Mouse (Mus musculus) hindbrain, embryonic 12.5 days (tissue): Measurements from ENCODE around the gene Gpr45. TPM values are rescaled to one million over a fixed set of nuclear protein-coding genes. Genes with fewer than 3 reads are reported as not detected.
"Not testable (repeated sequence)": the region's sequence is repeated elsewhere in the genome, so short reads cannot be mapped to it uniquely, and the experiment has no call there.

Experiments
- ATAC-seq: fragments of 200-750 bp; cut with Nextera tagmentation; 2 replicates; pipeline ENCODE4 v1.8.0; 2017; ENCODE audit warnings: moderate TSS enrichment; ENCODE audit not compliant: low FRiP score
- H3K27ac ChIP-seq: fragments of 300-500 bp; sonication (generic); 2 replicates; pipeline ENCODE4 v1.5.1; 2016; ENCODE audit warnings: mild to moderate bottlenecking
- H3K27me3 ChIP-seq: fragments of 300-500 bp; sonication (generic); 2 replicates; pipeline ENCODE4 v1.6.1; 2016; ENCODE audit warnings: mild to moderate bottlenecking
- H3K36me3 ChIP-seq: fragments of 300-500 bp; sonication (generic); 2 replicates; pipeline ENCODE4 v1.6.1; 2016; ENCODE audit warnings: mild to moderate bottlenecking
- H3K4me1 ChIP-seq: fragments of 300-500 bp; sonication (generic); 2 replicates; pipeline ENCODE4 v1.6.1; 2016
- H3K4me2 ChIP-seq: fragments of 300-500 bp; sonication (generic); replicated peaks from 2 replicates; pipeline ENCODE4 v1.6.1; 2016; ENCODE audit warnings: mild to moderate bottlenecking
- H3K4me3 ChIP-seq: fragments of 300-500 bp; sonication (generic); 2 replicates; pipeline ENCODE4 v1.5.1; 2016; ENCODE audit warnings: mild to moderate bottlenecking
- H3K9ac ChIP-seq: fragments of 300-500 bp; sonication (generic); 2 replicates; pipeline ENCODE4 v1.6.1; 2016; ENCODE audit warnings: mild to moderate bottlenecking, moderate library complexity
- H3K9me3 ChIP-seq: fragments of 300-500 bp; sonication (generic); replicated peaks from 2 replicates; pipeline ENCODE4 v1.6.1; 2016; ENCODE audit warnings: mild to moderate bottlenecking
- WGBS: fragments of 180-500 bp; shearing (Covaris S2); methylation state at CpG from one replicate; pipeline ENCODE4 v1.1.7; 2016; 5-methylcytosine and 5-hydroxymethylcytosine counted together
- polyA plus RNA-seq: library from polyadenylated mRNA; unstranded; fragments of >200 nt; fragmentation: Nextera tagmentation; extraction: Ambion mirVana; gene quantifications from 2 replicates; pipeline ENCODE4 v1.2.1, GENCODE M21; 2016

Gene Gpr45
- polyA plus RNA-seq, 1 experiment from 2014 or later: 15.0 TPM

DNA sequence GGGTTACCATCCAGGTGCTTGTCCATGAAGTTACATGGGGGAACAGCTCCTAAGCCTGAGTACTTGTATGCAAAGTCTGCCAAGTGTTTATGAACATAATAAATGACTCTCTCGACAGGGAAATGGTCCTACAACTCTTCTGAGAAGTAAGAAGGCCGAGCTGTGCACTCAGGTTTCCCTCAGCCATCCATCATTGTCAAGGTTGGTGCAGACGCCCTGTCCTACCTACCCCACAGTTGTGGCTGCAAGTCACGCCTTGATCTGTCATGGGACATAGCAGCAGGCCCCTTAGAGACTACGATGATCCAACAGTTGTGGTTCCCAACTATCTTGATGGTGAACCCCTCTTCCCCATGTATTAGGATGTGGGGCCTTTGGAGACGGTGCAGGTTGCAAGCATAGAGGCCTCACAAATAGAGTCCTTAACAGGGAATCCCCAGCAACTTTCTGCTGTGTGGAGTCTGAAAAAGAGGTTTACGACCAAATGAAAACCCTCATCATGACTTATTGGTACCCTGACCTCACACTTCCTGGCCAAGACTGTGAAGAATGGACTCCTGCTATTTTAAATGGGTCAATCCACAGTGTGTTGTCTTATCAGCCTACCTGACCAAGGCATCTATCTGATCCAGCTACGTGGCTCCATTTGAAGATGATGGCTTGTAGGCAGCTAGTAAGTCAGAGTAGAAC is 30.6 kb downstream of the Gpr45 start:
- Histone ChIP-seq H3K4me3 (no peak overlapping the region), H3K4me2 (no peak overlapping the region), H3K9me3 (no peaks in the 10 kb centered on the region; the same call in 1 of the 2 replicates), H3K9ac (no peak overlapping the region), H3K4me1 (no peaks in the 10 kb centered on the region), H3K36me3 (no peaks in the 10 kb centered on the region), H3K27me3 (no peaks in the 10 kb centered on the region), H3K27ac (no peak overlapping the region)
- no peak for ATAC-seq
- WGBS: 72% methylated on average over 8 of the region's 8 CpGs

DNA sequence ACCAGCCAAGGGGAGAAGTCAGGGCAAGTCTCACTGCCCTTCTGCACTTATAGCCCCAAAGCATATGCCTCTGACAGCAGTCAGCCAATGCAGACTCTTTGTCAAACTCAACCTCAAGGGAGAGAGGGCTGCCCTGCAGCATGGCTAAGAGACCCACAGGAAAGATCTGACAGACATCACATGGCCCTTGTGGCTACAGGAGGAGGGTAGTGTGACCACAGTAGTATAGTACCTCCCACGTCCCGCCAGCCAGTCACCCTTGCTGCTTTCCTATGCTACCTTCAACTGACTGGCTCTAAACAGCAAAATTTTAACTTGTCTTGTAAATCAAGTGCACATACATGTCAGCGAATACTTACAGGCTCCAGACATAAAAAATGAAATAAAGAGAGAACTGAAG is 31.4 kb downstream of the Gpr45 start:
- Histone ChIP-seq H3K27ac (no peak overlapping the region), H3K4me3 (no peak overlapping the region), H3K27me3 (no peaks in the 10 kb centered on the region), H3K36me3 (no peaks in the 10 kb centered on the region), H3K9ac (no peak overlapping the region), H3K4me1 (no peaks in the 10 kb centered on the region), H3K9me3 (no peaks in the 10 kb centered on the region; the same call in 1 of the 2 replicates), H3K4me2 (no peak overlapping the region)
- WGBS: 91% methylated on average over 3 of the region's 3 CpGs
- no peak for ATAC-seq

DNA sequence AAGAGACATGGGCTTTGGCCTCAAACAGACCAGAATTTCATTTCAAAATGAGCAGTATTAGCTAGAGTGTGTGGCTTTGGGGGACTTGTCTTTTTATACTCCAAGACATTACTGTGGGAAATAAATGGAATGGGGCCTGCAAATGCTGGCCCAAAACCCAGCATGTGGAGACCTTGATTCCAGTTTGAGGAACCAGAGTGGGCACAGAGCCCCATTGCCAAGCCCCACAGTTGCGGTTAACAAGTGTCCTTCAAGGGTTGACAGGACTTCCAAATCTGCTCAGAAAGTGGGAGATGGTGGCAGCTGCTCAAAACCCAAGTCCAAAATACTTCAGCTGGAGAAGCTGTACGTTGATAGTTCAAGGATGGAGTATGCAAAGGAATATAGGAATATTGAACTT is 36.3 kb downstream of the Gpr45 start:
- Histone ChIP-seq H3K36me3 (no peaks in the 10 kb centered on the region), H3K9me3 (no peaks in the 10 kb centered on the region; the same call in 1 of the 2 replicates), H3K4me1 (no peaks in the 10 kb centered on the region), H3K4me2 (no peak overlapping the region), H3K27me3 (no peaks in the 10 kb centered on the region), H3K4me3 (no peak overlapping the region), H3K9ac (no peak overlapping the region), H3K27ac (no peak overlapping the region)
- 92% methylated on average over 2 of the region's 2 CpGs for WGBS
- ATAC-seq: no peak

DNA sequence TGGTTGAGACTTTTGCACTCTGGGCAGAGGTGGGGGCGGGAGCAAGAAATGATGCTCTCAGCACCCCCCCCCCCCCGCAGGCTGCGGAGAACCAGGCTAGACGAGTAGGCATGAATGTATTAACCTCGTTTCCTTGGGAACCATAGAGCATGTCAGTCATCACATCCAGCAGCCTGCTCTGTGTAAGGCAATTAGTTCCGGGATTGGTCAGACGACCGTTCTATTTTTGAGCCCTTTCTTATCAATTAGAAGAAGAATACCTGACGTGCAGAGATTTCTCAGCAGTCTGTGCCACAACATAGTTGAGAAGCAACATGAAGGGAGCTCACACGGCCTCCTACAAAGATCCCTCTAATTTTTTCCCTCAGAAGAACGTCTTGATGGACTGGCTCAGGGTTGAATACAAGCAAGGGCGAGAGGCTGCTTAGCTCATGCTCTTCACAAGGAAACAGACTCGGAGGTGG is 53.4 kb downstream of the Gpr45 start:
- WGBS: 26% methylated on average over 13 of the region's 13 CpGs
- no peak overlapping the region for H3K4me3 ChIP-seq
- peak overlapping the region; percentile 44 for H3K4me2 ChIP-seq
- H3K27me3 ChIP-seq: no peaks in the 10 kb centered on the region
- no peak overlapping the region for H3K9ac ChIP-seq
- peak overlapping the region; percentile 72 for H3K27ac ChIP-seq
- no peaks in the 10 kb centered on the region for H3K36me3 ChIP-seq
- ATAC-seq: peak; percentile 98
- peaks cover 14% of the 10 kb centered on the region; the same call in 1 of the 2 replicates for H3K4me1 ChIP-seq
- H3K9me3 ChIP-seq: no peaks in the 10 kb centered on the region

DNA sequence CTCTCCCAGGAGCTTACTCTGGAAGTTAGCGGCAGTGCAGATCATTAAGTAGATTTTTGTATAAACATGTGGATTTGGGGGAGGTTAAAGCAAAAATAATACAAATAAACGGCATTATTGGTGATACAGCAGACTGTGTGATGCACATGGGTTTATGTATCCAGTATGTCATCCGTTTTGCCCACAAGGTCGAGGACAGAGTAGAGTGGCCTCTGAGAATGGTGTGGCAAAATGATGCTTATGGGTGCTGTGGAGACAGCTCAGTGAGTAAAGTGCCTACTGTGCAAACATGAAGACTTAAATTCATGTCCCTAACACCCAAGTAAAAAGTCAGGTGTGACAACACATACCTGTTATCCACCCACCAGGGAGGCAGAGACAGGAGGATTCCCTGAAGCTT is 53.9 kb downstream of the Gpr45 start:
- no peak overlapping the region for H3K9ac ChIP-seq
- H3K27me3 ChIP-seq: no peaks in the 10 kb centered on the region
- H3K4me3 ChIP-seq: no peak overlapping the region
- H3K27ac ChIP-seq: peak overlapping the region; percentile 72
- no peaks in the 10 kb centered on the region for H3K9me3 ChIP-seq
- whole genome bisulfite sequencing: 73% methylated on average over 4 of the region's 4 CpGs
- peak overlapping the region; percentile 44 for H3K4me2 ChIP-seq
- ATAC-seq: peak; percentile 60
- peaks cover 14% of the 10 kb centered on the region; the same call in 1 of the 2 replicates for H3K4me1 ChIP-seq
- H3K36me3 ChIP-seq: no peaks in the 10 kb centered on the region

DNA sequence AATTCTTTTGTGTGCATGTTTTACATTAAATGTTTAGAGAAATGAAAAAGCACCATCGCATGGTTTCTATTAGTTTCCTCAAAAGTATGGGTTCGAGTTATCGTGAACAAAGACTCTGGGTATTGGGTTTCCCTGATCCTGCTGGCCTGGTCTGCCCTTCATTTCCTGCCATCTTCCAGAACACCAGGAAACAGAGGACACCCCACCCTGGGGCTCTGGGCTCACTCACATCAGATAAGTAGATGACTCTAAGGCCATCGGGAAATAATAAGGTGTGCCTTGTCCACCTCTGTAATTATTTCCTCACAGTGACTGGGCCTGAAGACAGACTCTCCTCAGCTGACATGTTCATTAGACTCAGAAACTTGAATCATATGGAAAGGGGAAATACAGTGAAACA is 57.8 kb downstream of the Gpr45 start:
- H3K9me3 ChIP-seq: no peaks in the 10 kb centered on the region
- no peak overlapping the region for H3K27ac ChIP-seq
- no peak for ATAC-seq
- no peak overlapping the region for H3K4me3 ChIP-seq
- 84% methylated on average over 4 of the region's 4 CpGs for WGBS
- no peak overlapping the region for H3K4me2 ChIP-seq
- no peaks in the 10 kb centered on the region for H3K36me3 ChIP-seq
- H3K4me1 ChIP-seq: peaks cover 11% of the 10 kb centered on the region; the same call in 1 of the 2 replicates
- H3K27me3 ChIP-seq: no peaks in the 10 kb centered on the region
- H3K9ac ChIP-seq: no peak overlapping the region

DNA sequence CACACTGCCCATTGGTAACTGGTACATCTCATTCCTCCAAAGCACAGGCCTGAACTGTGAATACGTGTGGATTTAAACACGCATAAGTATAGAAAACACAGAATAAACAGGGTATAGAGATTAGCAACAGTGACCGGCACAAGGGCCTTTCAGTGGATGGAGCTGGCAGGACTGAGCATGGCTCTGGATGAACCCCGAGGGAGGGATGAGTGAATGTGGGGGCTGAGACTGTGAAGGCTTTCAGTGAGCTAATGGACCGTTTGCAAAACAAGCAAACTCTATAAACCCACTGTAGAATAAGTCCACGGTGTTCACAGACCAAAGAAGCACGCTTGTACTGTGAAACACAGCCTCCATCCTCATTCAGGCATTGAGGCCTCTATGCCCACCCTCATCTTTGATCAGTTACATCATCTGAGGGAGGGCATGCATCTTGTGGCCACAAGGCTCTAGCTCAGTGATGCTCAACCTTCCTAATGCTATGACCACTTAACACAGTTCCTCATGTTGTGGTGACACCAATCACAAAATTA is 62.5 kb downstream of the Gpr45 start:
- H3K4me3 ChIP-seq, H3K27me3 ChIP-seq, H3K9me3 ChIP-seq, ATAC-seq, H3K27ac ChIP-seq, H3K9ac ChIP-seq, H3K4me2 ChIP-seq, H3K36me3 ChIP-seq, H3K4me1 ChIP-seq: not testable (repeated sequence)
- 88% methylated on average over 7 of the region's 7 CpGs for WGBS

DNA sequence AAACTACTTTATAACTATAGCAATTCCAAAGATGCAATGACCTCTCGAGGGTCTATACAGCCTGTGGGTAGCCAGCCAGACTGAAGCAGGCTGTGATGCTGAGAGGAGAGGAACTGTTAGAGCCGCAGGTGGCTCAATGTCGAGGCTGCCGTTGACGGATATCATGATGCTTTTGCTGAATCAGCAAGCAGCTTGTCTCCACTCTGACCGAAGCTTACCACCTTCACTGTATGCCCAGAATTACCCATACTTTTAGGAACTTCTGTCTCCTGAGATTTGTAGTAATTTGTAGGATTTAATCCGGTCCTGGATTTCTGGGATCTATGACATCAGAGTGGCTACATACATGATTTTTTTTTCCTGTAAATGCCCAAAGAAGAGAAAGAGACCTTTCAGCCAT is 83.3 kb downstream of the Gpr45 start:
- H3K4me3 ChIP-seq: no peak overlapping the region
- H3K9ac ChIP-seq: no peak overlapping the region
- WGBS: 82% methylated on average over 7 of the region's 7 CpGs
- no peaks in the 10 kb centered on the region for H3K9me3 ChIP-seq
- H3K4me2 ChIP-seq: no peak overlapping the region
- no peaks in the 10 kb centered on the region for H3K27me3 ChIP-seq
- ATAC-seq: no peak
- no peaks in the 10 kb centered on the region for H3K4me1 ChIP-seq
- H3K36me3 ChIP-seq: no peaks in the 10 kb centered on the region
- no peak overlapping the region for H3K27ac ChIP-seq

DNA sequence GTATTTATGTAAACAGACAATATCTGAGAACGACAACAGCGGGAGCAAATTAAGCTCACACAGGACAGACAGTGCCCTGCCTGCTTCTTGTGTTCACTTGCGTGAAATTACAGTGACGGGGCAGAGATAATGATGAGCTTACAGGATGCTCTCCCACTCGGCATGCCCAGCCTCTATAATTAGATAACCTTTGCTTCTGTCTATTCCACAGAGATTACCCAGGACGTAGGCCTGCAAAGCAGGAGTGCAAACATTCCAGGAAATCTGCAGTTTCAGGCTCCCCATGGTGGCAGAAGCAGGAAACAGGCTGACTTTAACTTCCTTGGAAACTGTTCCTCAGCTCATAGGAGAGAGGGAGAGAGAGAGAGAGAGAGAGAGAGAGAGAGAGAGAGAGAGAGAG is 89.6 kb downstream of the Gpr45 start:
- Histone ChIP-seq H3K27ac (peak overlapping the region; percentile 24; the same call in 1 of the 2 replicates), H3K27me3 (no peaks in the 10 kb centered on the region), H3K4me3 (no peak overlapping the region), H3K9ac (no peak overlapping the region), H3K4me1 (peaks cover 7% of the 10 kb centered on the region; the same call in 1 of the 2 replicates), H3K9me3 (no peaks in the 10 kb centered on the region), H3K4me2 (no peak overlapping the region), H3K36me3 (no peaks in the 10 kb centered on the region)
- ATAC-seq: peak; percentile 61
- WGBS: 48% methylated on average over 6 of the region's 6 CpGs

DNA sequence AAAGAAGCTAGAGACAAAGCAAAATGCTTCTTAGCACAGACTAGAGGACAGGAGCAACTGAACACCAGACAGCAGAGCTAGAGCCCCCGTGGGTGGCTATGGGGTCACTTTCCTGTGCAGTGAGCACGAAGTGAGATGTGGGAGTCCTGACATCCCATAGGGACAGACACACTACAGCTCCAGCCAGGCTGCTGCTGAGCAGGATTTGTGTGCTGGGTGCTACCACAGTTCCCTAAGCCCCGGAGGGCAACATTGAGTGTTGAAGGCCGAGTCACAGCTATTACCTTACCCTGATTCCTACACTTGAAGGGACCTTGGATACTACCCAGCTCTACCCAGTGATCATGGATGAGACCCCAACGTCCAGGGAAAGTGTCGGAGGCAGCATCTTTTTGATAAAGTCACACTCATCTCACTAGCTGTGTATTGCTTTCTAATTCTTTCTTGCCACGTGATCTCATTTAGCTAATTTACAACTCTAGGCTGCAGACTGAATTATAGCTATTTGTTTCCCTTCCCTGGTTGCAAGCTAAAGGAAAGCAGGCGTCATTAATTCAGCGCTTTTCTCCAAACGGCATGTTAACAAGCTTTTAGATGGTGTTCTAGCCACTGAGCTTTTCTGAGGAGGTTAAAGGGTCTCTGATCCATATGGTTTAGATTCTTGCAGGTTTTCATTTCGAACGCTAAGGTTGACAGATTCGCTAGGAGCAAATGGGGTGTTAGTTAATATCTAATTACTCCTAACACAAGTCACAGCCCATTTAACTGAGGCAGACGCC is 92.7 kb downstream of the Gpr45 start:
- ATAC-seq: peak; percentile 14; the same call in 1 of the 2 replicates
- no peak overlapping the region for H3K4me2 ChIP-seq

DNA sequence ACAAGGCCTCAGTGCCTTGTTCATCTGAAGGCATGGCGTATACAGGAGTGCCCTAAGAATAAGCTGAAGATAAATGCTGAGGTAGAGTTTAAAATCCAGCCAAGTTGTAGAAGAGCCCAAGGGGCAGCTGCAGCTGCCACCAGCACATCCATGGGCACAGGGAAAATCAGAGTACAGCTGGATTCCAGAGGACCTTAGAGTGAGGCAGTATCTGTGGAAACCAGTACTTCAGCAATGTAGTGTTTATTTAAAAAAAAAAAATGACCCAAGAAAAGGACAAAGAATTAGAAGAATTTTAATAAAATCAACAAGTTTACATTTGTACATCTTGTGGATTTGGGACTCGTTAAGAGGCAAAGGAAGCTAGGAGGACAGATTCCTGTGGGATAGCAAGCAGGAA is 94.3 kb downstream of the Gpr45 start:
- Histone ChIP-seq H3K36me3 (peaks cover 25% of the 10 kb centered on the region), H3K27ac (no peak overlapping the region), H3K4me3 (no peak overlapping the region), H3K9me3 (no peaks in the 10 kb centered on the region), H3K4me2 (no peak overlapping the region), H3K4me1 (peaks cover 10% of the 10 kb centered on the region), H3K27me3 (no peaks in the 10 kb centered on the region), H3K9ac (no peak overlapping the region)
- ATAC-seq: no peak
- WGBS: 90% methylated on average over 2 of the region's 2 CpGs

More for the DNA sequence above, 92.7 kb downstream of the Gpr45 start:
- H3K4me1 ChIP-seq: peaks cover 13% of the 10 kb centered on the region
- peaks cover 9% of the 10 kb centered on the region; the same call in 1 of the 2 replicates for H3K36me3 ChIP-seq
- H3K9me3 ChIP-seq: no peaks in the 10 kb centered on the region
- H3K27ac ChIP-seq: peak overlapping the region; percentile 57; the same call in 1 of the 2 replicates
- WGBS: 68% methylated on average over 14 of the region's 14 CpGs
- H3K4me3 ChIP-seq: no peak overlapping the region
- H3K9ac ChIP-seq: no peak overlapping the region
- no peaks in the 10 kb centered on the region for H3K27me3 ChIP-seq

DNA sequence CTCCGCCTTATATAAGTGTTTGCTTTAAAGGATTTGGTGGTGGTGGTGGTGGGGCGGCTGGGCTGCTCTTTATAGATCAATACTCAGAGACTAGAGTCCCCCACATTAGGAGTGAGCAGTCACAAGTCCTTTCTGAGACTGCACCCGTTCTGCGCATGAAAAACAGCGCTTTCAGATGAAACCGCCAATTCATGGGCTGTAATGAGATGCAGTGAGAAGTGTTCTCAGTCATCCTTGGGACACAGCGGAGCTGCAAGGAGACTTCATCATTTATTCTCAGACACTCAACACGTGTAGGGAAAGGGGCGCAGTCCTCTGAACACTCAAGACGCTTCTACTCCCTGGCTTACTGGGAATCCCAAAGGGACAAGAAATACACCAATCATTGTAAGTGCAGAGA is 95.1 kb downstream of the Gpr45 start:
- no peak for ATAC-seq
- H3K4me1 ChIP-seq: peaks cover 7% of the 10 kb centered on the region; the same call in 1 of the 2 replicates
- WGBS: 81% methylated on average over 10 of the region's 10 CpGs

More for the DNA sequence above, 95.1 kb downstream of the Gpr45 start:
- H3K36me3 ChIP-seq: peaks cover 31% of the 10 kb centered on the region
- H3K4me2 ChIP-seq: no peak overlapping the region
- no peaks in the 10 kb centered on the region for H3K9me3 ChIP-seq
- H3K27ac ChIP-seq: no peak overlapping the region
- H3K27me3 ChIP-seq: no peaks in the 10 kb centered on the region
- H3K4me3 ChIP-seq: no peak overlapping the region
- H3K9ac ChIP-seq: no peak overlapping the region
